Mouse (Mus musculus) liver, embryonic 11.5 days (tissue): Measurements from ENCODE around the gene 1700028J19Rik. TPM values are rescaled to one million over a fixed set of nuclear protein-coding genes. Genes with fewer than 3 reads are reported as not detected.
"Not testable (repeated sequence)": the region's sequence is repeated elsewhere in the genome, so short reads cannot be mapped to it uniquely, and the experiment has no call there.

ENCODE experiments used
- ATAC-seq: fragments of 200-750 bp; cut with Nextera tagmentation; replicated peaks from 2 replicates; pipeline ENCODE4 v1.8.0; 2017; ENCODE audit warnings: moderate number of reproducible peaks, mild to moderate bottlenecking, moderate TSS enrichment, moderate library complexity; ENCODE audit not compliant: low FRiP score
- DNase-seq: peaks from one replicate; pipeline ENCODE4 v3.0.0-alpha.2; 2017; ENCODE audit warnings: low spot score
- H3K27ac ChIP-seq: fragments of 300-500 bp; sonication (generic); 2 replicates; pipeline ENCODE4 v1.5.1; 2014; ENCODE audit warnings: mild to moderate bottlenecking, low read depth, low read length, control low read depth
- H3K27me3 ChIP-seq: fragments of 300-500 bp; sonication (generic); replicated peaks from 2 replicates; pipeline ENCODE4 v1.6.1; 2014; ENCODE audit warnings: low read length, mixed read lengths; ENCODE audit not compliant: control insufficient read depth, insufficient read depth
- H3K36me3 ChIP-seq: fragments of 300-500 bp; sonication (generic); 2 replicates; pipeline ENCODE4 v1.6.1; 2014; ENCODE audit warnings: mild to moderate bottlenecking, low read length, moderate library complexity, mixed read lengths; ENCODE audit not compliant: control insufficient read depth, insufficient read depth
- H3K4me1 ChIP-seq: fragments of 300-500 bp; sonication (generic); replicated peaks from 2 replicates; pipeline ENCODE4 v1.6.1; 2014; ENCODE audit warnings: low read length, mixed read lengths; ENCODE audit not compliant: control insufficient read depth, insufficient read depth
- H3K4me2 ChIP-seq: fragments of 300-500 bp; sonication (generic); 2 replicates; pipeline ENCODE4 v1.6.1; 2014; ENCODE audit warnings: mild to moderate bottlenecking, control low read depth, moderate library complexity
- H3K4me3 ChIP-seq: fragments of 300-500 bp; sonication (generic); 2 replicates; pipeline ENCODE4 v1.5.1; 2014; ENCODE audit warnings: low read depth, low read length, control low read depth
- H3K9ac ChIP-seq: fragments of 300-500 bp; sonication (generic); 2 replicates; pipeline ENCODE4 v1.6.1; 2014; ENCODE audit warnings: low read depth, low read length, control low read depth
- H3K9me3 ChIP-seq: fragments of 300-500 bp; sonication (generic); 2 replicates; pipeline ENCODE4 v1.6.1; 2016; ENCODE audit warnings: low read length, inconsistent platforms, mixed read lengths; ENCODE audit not compliant: control insufficient read depth
- WGBS: fragments of 180-500 bp; shearing (Covaris S2); extraction: QIAGEN DNeasy Blood & Tissue Kit; methylation state at CpG from one replicate; pipeline ENCODE4 v1.1.7; 2014; 5-methylcytosine and 5-hydroxymethylcytosine counted together
- polyA plus RNA-seq: library from polyadenylated mRNA; unstranded; fragments of >200 nt; fragmentation: Nextera tagmentation; extraction: Ambion mirVana; gene quantifications from 2 replicates; pipeline ENCODE4 v1.2.1, GENCODE M21; 2014

The 1700028J19Rik gene
- polyA plus RNA-seq, 1 experiment from 2014 or later = 1.5 TPM

DNA sequence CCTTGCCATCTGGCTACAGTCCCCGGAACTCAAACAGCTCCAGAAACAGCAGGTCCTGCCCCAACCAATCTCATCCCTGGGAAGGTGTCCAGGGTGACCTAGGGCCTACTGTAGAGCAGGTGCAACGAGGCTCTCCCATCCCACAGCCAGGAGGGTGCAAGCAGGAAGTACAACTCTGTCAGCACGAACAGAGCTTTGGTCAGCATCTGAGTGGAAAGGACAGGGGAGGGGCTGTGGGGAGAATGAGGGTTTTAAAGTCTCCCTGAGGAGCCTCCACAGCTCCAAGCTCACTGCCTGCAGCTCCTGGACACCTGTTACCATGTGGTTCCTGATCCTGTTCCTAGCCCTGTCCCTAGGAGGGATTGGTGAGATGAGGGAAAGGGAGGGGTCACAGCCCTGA is 39.4 kb downstream of the 1700028J19Rik start, which contains the start of gene Klk1b4:
Klk1b4 (plus strand) TSS at position 301 of the 400 bp plus-strand sequence.
- not testable (repeated sequence) for H3K9ac ChIP-seq, H3K27ac ChIP-seq, DNase-seq, ATAC-seq, H3K4me1 ChIP-seq, H3K27me3 ChIP-seq, H3K4me2 ChIP-seq, H3K9me3 ChIP-seq, H3K4me3 ChIP-seq, H3K36me3 ChIP-seq
- WGBS = 44% methylated on average over 3 of the region's 3 CpGs

- H3K4me3 ChIP-seq = no peak within 1 kb of the TSS
- no peak within 1 kb of the TSS for H3K9ac ChIP-seq
- 59% methylated on average over 3 of the region's 3 CpGs for WGBS
- DNase-seq = no peak
- no peaks in the 10 kb centered on the region for H3K4me1 ChIP-seq
- no peaks in the 10 kb centered on the region for H3K9me3 ChIP-seq
- no peaks in the 10 kb centered on the region for H3K27me3 ChIP-seq
- no peak within 1 kb of the TSS for H3K4me2 ChIP-seq
- no peaks in the 10 kb centered on the region for H3K36me3 ChIP-seq
- no peak for ATAC-seq
- no peak within 1 kb of the TSS for H3K27ac ChIP-seq
These were observed 48.6 kb downstream of the 1700028J19Rik start, which contains the start of gene Klk1b3 for GRCm38 (mm10) chr7:44197891-44198290. Gene Klk1b3, plus strand, starts transcription at chr7:44198191.

DNA sequence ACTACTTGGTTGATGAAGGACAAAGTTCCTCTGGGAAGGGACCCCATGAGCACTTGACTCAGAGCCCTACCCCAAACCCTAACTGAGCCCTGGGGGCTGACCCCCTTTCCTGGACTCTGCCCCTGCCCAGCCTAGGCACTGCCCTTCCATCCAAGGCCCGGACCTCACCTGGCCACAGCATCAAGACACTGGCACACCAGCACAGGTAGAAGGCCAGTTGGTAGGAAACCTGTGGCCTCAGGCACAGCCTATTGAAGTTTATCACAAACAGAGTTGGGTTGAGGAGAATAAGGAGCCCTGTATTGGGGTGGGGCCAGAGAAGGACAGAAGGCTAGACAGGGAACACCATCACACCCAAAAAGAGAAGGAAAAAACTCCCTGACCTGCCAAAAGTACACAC is 53.0 kb downstream of the 1700028J19Rik start:
- H3K27me3 ChIP-seq, H3K27ac ChIP-seq, H3K4me2 ChIP-seq, ATAC-seq, H3K9me3 ChIP-seq, H3K36me3 ChIP-seq, H3K9ac ChIP-seq, H3K4me3 ChIP-seq, H3K4me1 ChIP-seq: not testable (repeated sequence)
- WGBS = 89% methylated on average over 1 of the region's 1 CpGs
- DNase-seq = peak; percentile 6

DNA sequence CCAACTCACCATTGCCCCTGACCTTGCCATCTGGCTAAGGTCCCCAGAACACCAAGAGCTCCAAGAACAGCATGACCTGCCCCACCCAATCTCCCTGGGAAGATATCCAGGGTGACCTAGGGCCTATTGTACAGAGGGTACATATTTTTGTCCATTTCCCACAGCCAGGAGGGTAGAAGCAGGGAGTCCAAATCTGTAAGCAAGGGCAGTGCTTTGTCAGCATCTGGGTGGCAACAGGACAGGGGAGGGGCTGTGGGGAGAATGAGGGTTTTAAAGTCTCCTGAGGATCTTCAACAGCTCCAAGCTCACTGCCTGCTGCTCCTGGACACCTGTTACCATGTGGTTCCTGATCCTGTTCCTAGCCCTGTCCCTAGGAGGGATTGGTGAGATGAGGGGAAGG is 58.6 kb downstream of the 1700028J19Rik start, which contains the start of gene Klk1b24:
Klk1b24 (plus strand) TSS at position 301 of the 400 bp plus-strand sequence.
- H3K36me3 ChIP-seq, H3K27me3 ChIP-seq, H3K9ac ChIP-seq, H3K4me1 ChIP-seq, ATAC-seq, H3K4me3 ChIP-seq, H3K27ac ChIP-seq, H3K9me3 ChIP-seq, H3K4me2 ChIP-seq, DNase-seq: not testable (repeated sequence)

- not testable (repeated sequence) for H3K36me3 ChIP-seq, H3K4me3 ChIP-seq, H3K4me1 ChIP-seq, ATAC-seq, H3K27ac ChIP-seq, H3K9me3 ChIP-seq, DNase-seq, H3K9ac ChIP-seq, H3K27me3 ChIP-seq, H3K4me2 ChIP-seq
- 63% methylated on average over 8 of the region's 8 CpGs for WGBS
These were observed 60.0 kb downstream of the 1700028J19Rik start for GRCm38 (mm10) chr7:44186516-44186915.

Other genes with a start within 250 kb of the 1700028J19Rik start
- not detected in 2 replicates for gene Klk1b26, start 234.5 kb downstream of the 1700028J19Rik start, polyA plus RNA-seq
- not detected in 2 replicates for gene Klk1b27, start 194.4 kb downstream of the 1700028J19Rik start, polyA plus RNA-seq
- not detected in 2 replicates for gene Klk1b21, start 144.4 kb downstream of the 1700028J19Rik start, polyA plus RNA-seq
- gene Klk1b22, start 134.0 kb downstream of the 1700028J19Rik start, polyA plus RNA-seq = not detected in 2 replicates
- not detected in 2 replicates for gene Klk1b16, start 109.9 kb downstream of the 1700028J19Rik start, polyA plus RNA-seq
- gene Klk1b24, start 58.5 kb downstream of the 1700028J19Rik start, polyA plus RNA-seq = not detected in 2 replicates
- not detected in 2 replicates for gene Klk1b3, start 48.5 kb downstream of the 1700028J19Rik start, polyA plus RNA-seq
- gene Klk1b4, start 39.3 kb downstream of the 1700028J19Rik start, polyA plus RNA-seq = not detected in 2 replicates
- not detected in 2 replicates for gene Klk1b5, start 30.8 kb downstream of the 1700028J19Rik start, polyA plus RNA-seq
- gene Klk1, start 21.3 kb downstream of the 1700028J19Rik start, polyA plus RNA-seq = not detected in 2 replicates
- gene Gm36864, start 10.5 kb downstream of the 1700028J19Rik start, polyA plus RNA-seq = not detected in 2 replicates
- gene 2410002F23Rik, start within 50 bp of the 1700028J19Rik start, polyA plus RNA-seq = 109 and 117 TPM in 2 replicates
- not detected in 2 replicates for gene Acp4, start 10.7 kb upstream of the 1700028J19Rik start, polyA plus RNA-seq
- gene Gm15517, start 14.8 kb upstream of the 1700028J19Rik start, polyA plus RNA-seq = not detected in 2 replicates
- 0.90 and 1.1 TPM in 2 replicates for gene Clec11a, start 60.2 kb upstream of the 1700028J19Rik start, polyA plus RNA-seq
- gene Shank1, start 63.6 kb upstream of the 1700028J19Rik start, polyA plus RNA-seq = 0.62 and 0.69 TPM in 2 replicates
- 0.35 and 0.40 TPM in 2 replicates for gene Syt3, start 137.4 kb upstream of the 1700028J19Rik start, polyA plus RNA-seq
- gene 1700008O03Rik, start 139.1 kb upstream of the 1700028J19Rik start, polyA plus RNA-seq = 0.83 and 0.93 TPM in 2 replicates
- gene Lrrc4b, start 182.3 kb upstream of the 1700028J19Rik start, polyA plus RNA-seq = 0.25 and 0.52 TPM in 2 replicates
- 5.6 and 6.4 TPM in 2 replicates for gene Aspdh, start 218.7 kb upstream of the 1700028J19Rik start, polyA plus RNA-seq
- 145 and 146 TPM in 2 replicates for gene Josd2, start 221.3 kb upstream of the 1700028J19Rik start, polyA plus RNA-seq
- 72.8 and 75.2 TPM in 2 replicates for gene Emc10, start 249.8 kb upstream of the 1700028J19Rik start, polyA plus RNA-seq
- gene Fam71e1, start 249.9 kb upstream of the 1700028J19Rik start, polyA plus RNA-seq = 4.7 and 5.9 TPM in 2 replicates